Mouse (Mus musculus) cerebellum, adult 11 months (tissue): ENCODE measurements at regions not wholly inside any gene's neighbourhood (a gene's known extent, or its start where the extent isn't known, plus 50 kb on each side); places are given as distances from the start of the nearest gene placed in this dataset.

Experiments
- DNase-seq: peaks from one replicate; pipeline ENCODE4 v3.0.0; 2022

DNA sequence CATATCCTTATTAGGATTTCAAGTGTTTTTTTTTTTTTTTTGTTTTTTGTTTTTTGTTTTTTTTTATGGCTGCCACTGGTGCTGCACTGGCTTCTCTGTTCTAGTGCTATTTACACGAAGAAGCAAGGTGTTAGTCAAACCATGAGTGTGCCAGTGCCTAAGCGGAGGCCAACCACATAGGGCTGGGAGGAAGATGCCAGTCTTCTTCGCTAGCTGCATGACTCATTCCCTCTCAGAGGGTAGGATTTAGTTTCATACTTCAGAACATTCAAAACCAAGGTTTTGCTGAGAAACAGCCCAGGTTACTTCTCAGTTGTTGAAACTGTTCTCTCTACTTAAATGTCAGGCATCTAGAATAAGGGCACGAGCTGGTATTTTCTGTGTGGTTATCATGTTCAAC is 72.6 kb downstream of the Icos start:
- DNase-seq = no peak

DNA sequence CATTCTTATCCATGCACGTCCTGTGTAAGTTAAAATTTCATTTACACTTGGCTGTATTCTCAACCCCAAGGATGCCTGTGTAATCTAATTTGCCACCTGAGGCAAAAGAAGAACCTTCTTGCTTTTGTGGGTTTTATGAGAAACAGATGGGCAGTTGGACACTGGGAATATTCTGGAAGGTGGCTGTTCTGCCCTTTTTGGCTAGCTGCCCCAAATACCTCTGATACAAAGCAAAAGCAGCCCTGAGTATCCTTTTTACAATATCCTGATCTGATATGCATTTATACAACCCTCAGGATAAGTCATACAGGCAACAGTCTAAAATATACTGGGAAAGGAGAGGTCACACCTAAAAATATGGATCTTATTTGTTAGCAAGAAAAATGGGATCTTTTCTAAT is 75.9 kb downstream of the Icos start:
- DNase-seq = no peak

- no peak for DNase-seq
Observed at GRCm38 (mm10) chr1:61054391-61054790, 76.7 kb downstream of the Icos start.

- DNase-seq = peak; percentile 6
Observed at GRCm38 (mm10) chr1:61055176-61055575, 77.4 kb downstream of the Icos start.

GRCm38 (mm10) chr1:61059910-61060536 is 82.3 kb downstream of the Icos start:
- DNase-seq = no peak

DNA sequence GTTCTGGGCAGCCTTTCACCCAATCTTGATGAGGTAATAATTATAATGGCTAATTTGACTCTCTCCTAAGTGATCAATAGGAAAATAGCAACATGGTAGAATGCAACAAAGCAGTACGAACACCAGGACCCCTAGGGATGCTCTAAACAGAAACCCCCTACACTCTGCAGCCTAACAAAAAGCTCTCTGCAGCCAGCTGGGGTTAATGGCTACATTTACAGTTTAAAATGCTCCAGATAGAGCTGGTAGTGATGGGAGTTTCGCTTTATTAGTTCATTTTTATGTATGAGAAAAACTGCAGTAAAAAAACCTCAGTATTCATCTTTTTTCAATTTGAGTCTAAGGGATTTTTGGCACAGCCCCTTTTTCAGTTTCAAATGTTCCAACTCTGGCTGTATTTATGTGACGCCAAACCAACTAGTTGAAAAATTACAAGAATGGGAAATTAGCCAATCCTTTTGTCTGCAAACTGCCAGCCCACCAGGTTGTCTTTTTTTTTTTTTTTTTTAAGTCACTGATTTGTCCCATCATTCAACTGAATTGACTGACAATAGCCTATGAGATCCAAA is 84.2 kb downstream of the Icos start:
- DNase-seq = no peak

DNA sequence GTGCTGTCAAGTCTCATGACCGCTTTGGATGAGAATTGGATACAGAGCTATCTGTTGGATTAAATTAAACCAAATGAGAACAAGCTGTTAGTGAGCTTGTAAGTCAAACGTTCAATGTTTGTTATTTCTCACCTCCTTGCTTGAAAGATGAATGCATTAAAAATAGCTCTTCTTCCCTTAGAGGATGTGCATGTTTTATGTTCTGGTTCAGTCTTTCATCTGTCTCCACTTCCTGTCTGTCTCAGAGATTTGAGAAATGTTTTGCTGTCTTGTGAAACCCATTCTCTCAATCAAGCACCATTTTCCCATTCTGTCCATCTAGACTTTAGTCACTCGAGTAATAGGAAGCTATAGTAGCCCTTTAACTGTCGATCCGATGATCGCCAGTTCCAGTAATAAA is 90.4 kb downstream of the Icos start:
- no peak for DNase-seq

DNA sequence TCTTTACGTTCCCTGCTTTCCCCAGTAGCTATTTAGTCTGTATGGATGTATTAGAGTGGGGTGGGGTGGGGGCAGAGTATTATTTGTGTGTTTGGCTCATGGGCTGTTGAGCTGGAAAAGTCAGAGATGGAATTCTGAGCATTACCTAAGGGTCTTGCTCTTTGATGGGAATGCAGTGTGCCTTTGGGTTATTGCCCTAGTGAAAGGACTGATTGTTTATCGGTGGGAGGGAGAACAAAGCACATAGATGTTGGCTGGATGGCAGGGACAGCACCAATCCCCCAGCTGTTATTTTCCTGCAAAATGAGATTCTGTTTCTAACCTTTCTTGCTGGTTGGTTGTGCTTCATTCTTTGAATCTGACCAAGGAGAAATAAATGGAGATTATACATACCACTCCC is 96.4 kb downstream of the Icos start:
- DNase-seq = no peak

DNA sequence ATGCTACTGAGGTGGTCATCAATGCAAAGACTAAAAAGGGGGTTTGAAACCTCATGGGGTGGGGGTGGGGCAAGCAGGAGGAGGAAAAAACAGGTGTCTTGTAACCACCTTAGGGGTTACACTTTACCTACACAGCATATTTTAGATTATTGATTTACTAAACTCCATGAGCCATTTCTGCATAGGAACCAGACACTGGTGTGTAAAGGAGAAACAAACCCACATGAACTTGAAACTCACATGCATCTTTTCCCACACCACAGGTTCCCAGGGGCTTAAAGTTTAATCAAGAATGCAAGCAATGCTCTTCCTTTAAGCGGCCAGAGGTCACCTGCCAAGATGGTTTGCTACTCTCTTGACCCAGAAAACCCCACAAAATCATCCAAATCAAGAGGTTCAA is 97.6 kb downstream of the Icos start:
- no peak for DNase-seq

GRCm38 (mm10) chr1:61084732-61085131 is 107.0 kb downstream of the Icos start:
- DNase-seq = no peak

GRCm38 (mm10) chr1:61086811-61087210 is 109.1 kb downstream of the Icos start:
- no peak for DNase-seq

- DNase-seq = no peak
Observed at GRCm38 (mm10) chr1:61090801-61091200, 113.1 kb downstream of the Icos start.

DNA sequence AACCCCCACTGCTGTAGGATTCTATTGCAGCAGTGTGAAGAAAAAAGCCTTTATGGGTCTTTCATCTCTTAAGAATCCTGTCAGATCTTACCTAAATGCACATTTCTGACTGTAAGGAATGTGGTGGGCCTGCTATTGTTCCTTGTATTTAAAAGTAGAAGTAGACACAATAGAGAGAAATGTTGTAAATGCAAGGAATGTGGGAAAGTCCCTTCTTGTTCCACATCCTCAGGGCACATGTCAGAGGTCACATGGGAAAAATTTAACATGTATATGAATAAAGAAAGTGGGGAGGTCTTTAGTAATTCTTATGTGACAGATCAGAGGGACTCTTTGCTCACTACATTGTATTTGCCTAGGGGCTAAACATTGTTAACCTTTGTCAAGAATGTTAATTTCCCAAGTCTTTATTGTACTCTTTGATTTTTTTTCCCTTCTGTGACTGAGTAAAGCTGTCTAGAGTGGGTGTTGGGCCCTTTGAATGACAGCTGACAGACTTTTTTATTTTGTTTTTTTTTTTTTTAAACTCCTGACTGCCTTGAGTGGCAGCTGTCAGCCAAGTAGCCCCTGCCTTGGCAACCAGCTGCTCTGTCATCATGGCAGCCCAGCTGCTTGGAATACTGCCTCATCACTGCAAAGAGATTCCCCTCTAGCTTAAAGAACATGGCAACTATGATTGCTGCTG is 117.9 kb downstream of the Icos start:
- no peak for DNase-seq

- no peak for DNase-seq
Observed at GRCm38 (mm10) chr1:61099341-61099740, 121.6 kb downstream of the Icos start.

- no peak for DNase-seq
Observed at GRCm38 (mm10) chr1:61101679-61102078, 124.0 kb downstream of the Icos start.

DNA sequence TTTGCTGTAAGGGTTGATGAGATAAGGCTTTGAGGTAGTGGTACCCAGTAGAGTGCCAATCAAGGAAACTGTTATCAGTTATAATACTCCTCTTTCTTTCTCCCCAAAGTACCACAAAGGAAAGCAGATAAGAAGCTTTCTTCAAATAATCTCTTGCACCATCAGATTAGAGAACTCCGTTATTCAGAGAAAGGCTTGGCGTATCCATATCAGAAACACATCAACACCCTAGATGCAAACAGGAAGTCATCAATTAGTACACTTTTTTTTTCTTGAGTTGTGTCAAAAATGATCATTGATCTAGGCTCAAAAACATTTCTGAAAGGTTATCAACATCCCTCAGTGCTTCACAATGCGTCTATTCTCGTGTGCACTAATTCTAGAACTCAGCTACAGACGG is 124.6 kb downstream of the Icos start:
- DNase-seq = no peak

DNA sequence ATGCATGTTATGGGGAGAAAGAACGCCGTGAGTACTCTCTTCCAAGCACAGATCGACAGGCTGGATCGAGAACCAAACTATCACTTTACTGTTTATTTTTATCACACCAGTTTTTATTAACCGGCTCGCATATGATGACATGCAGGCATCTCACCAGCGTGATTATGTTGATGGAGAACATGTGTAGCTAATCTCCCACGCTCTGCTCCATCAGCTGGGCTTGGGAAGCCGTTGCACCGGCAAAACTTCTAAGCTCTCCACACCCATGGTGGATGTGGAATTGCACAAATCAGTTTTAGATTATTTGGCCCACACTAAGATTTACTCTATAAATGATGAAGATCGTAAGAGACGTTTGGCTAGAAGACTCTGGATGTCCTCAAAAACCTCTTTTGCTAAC is 125.9 kb downstream of the Icos start:
- no peak for DNase-seq

DNA sequence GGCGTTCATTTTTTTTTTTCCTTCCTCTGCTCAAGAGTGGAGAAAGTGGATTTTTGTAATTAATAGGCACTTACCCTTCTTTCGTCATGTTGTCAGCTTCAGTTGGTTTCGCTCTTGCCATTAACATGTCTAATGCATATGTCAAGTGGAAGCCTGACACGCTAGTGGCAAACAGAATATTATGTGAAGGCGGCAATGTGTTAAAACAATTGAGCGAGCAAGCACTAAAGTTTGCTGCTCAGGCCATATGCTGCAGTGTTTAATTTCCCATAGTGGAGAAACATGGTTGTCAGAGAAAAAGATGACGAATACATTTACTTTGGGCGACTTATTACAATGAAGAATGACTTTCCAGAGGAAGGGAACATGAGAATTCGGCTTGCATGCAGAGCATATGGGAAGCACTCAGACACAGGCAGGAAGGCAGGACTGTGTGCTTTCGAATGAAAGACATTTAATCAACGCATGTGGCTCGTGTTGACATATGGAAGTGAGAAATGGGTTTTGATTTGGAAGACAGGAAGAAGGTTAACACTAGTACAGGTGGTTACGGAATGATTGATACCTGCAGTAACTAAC is 134.1 kb downstream of the Icos start:
- no peak for DNase-seq

DNA sequence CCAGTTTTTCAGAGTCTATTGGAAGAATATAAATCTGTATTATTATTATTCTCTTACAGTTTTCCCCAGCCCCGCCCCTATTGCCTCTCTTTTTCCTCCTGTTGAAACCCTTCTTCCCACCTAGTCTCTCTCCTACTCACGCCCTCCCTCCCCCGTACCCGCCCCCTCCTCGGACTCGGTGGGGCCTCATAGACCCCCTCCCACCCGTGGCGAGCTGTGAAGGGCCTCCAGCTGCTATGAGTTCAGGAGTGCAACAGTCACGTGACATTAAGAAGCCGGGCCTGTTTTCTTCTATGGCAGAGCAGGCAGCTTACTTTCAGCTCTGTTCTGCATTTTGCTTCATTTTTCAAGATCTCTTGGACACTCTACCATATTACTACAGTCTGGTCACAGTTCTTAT is 139.8 kb downstream of the Icos start:
- DNase-seq = no peak

GRCm38 (mm10) chr1:61118071-61118470 is 140.3 kb downstream of the Icos start:
- DNase-seq = no peak

DNA sequence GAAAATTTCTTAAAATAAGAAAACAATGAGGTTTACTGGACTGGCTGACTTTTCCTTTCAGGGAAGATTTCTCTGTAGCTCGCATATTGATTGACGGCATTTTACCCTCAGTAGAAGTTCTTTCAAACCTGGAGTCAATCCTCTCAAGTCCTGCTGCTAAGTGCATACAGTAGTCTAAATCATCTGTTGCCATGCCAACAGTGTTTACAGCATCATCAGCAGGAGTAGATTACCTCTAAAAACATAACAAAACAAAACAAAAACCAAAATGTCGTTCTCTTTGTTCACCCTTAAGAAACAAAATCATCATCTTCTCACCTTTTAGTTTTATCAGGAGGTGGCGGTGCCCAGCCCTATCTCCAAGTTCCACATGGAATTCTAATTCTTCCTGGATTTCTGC is 143.8 kb downstream of the Icos start:
- DNase-seq = no peak

DNA sequence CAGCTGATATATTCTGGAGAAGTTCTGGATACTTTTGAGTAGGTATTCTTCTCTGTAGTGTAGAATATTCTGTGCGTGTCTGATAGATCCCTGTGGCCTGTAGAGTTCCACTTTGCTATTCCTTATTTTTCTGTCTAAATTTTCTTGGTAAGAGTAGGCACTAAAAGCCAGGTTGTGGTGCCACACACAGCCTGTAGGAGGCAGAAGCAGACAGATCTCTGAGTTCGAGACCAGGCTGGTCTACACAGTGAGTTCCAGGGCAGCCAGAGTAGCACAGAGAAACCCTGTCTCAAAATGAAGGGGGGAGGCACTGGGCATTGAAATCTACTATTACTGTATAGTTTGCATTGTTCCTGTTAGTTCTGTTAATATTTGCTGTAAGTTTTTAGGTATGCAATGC is 147.4 kb downstream of the Icos start:
- no peak for DNase-seq

DNA sequence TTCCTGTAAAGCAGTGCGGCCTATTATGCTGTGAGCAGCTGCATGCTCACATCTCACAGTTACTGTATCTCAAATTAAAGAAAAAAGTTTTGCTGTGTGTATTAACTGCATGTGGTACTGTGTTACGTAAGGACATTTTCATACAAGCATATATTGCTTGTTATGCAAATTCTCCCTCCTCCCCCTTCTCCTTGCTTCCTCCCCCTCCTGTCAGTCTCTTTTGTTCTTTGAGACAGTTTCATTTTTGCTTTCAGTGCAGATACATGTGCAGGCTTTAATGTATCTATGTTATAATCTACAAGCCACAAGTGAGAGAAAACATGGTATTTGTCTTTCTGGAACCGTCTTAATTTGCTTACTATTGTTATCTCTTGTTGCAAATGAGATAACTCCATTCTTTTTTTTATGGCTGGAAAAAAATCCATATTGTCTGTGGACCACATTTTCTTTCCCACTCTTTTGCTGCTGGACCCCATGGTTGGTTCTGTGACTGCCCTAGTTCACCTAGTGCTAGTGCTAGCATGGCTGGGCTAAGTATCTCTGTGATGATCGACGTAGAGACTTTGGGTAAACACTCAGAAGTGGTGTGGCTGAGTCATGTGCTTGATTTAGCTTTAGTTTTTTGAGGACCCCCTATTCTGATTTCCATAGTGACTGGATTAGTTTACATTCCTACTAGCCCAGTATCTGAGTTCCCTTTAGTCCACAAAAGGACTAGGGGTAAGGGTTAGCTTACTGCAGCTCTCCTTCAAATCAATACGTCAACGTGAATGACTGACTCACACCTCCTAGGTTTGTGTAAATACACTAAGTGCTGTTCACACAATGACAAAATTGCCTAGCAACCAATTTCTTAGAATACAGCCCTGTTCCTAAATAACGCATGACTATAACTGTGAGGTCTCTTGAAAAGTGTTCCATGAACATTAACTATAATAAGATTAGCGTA is 158.1 kb downstream of the Icos start:
- no peak for DNase-seq
